Mouse (Mus musculus) frontal cortex, postnatal 14 days (tissue): Measurements from ENCODE around the gene Xrcc3.

ENCODE experiments used
- DNase-seq, 2 experiments: peaks; one replicate each; pipeline ENCODE4 v3.0.0; 2022; ENCODE audit warnings: low spot score in 2 of 2

Gene Xrcc3

GRCm38 (mm10) chr12:111774156-111774555 is 39.5 kb downstream of the Xrcc3 start:
- DNase-seq: no peak

GRCm38 (mm10) chr12:111770651-111771050 is 43.0 kb downstream of the Xrcc3 start:
- no peak for DNase-seq

- no peak for DNase-seq
Observed at GRCm38 (mm10) chr12:111769816-111770577, 43.7 kb downstream of the Xrcc3 start.

- peak; percentile 36 to 38 for DNase-seq
Observed at GRCm38 (mm10) chr12:111769306-111769705, 44.4 kb downstream of the Xrcc3 start.

GRCm38 (mm10) chr12:111768322-111768928 is 45.2 kb downstream of the Xrcc3 start:
- no peak for DNase-seq

GRCm38 (mm10) chr12:111766313-111767236 is 47.1 kb downstream of the Xrcc3 start:
- DNase-seq: no peak

- DNase-seq: no peak
Observed at GRCm38 (mm10) chr12:111762620-111763280, 50.9 kb downstream of the Xrcc3 start.

- DNase-seq: no peak
Observed at GRCm38 (mm10) chr12:111760306-111760908, 53.3 kb downstream of the Xrcc3 start.

- DNase-seq: peak; percentile 28 to 34
Observed at GRCm38 (mm10) chr12:111759176-111760061, 54.3 kb downstream of the Xrcc3 start.

- peak; percentile 52 to 77 for DNase-seq
Observed at GRCm38 (mm10) chr12:111758381-111759175, 55.1 kb downstream of the Xrcc3 start, which contains the start of gene Klc1. Gene Klc1, plus strand, starts transcription at chr12:111758849.

GRCm38 (mm10) chr12:111757561-111758325 is 55.9 kb downstream of the Xrcc3 start:
- no peak for DNase-seq

GRCm38 (mm10) chr12:111756698-111757082 is 57.0 kb downstream of the Xrcc3 start:
- DNase-seq: no peak

GRCm38 (mm10) chr12:111756082-111756697 is 57.5 kb downstream of the Xrcc3 start:
- DNase-seq: no peak

GRCm38 (mm10) chr12:111755231-111755630 is 58.4 kb downstream of the Xrcc3 start:
- no peak for DNase-seq

- no peak for DNase-seq
Observed at GRCm38 (mm10) chr12:111754710-111755109, 59.0 kb downstream of the Xrcc3 start.

GRCm38 (mm10) chr12:111753347-111753746 is 60.3 kb downstream of the Xrcc3 start:
- no peak for DNase-seq
